Mouse (Mus musculus): Measurements from ENCODE around the gene Rgcc. TPM values are rescaled to one million over a fixed set of nuclear protein-coding genes. Genes with fewer than 3 reads are reported as not detected.

The Rgcc gene
- polyA plus RNA-seq, 1 experiment from 2014 or later = 69.6 TPM

GRCm38 (mm10) chr14:79298314-79298992 lies 3.0 kb downstream of the Rgcc start:
- no peak for ATAC-seq (ENCODE audit: low FRiP score, low read depth)

GRCm38 (mm10) chr14:79296836-79297235 lies 4.6 kb downstream of the Rgcc start:
- H3K9me3 ChIP-seq = no peaks in the 10 kb centered on the region
- H3K4me2 ChIP-seq (replicated peaks) = no peak overlapping the region

More at GRCm38 (mm10) chr14:79298314-79298992, 3.0 kb downstream of the Rgcc start:
- peaks cover 19% of the 10 kb centered on the region for H3K4me1 ChIP-seq
- peak overlapping the region; percentile 9; the same call in 1 of the 2 replicates for H3K4me3 ChIP-seq
- no peak overlapping the region for H3K27ac ChIP-seq
- WGBS = 79% methylated on average over 7 of the region's 7 CpGs
- no peak overlapping the region for H3K9ac ChIP-seq
- no peaks in the 10 kb centered on the region for H3K9me3 ChIP-seq
- H3K36me3 ChIP-seq = no peaks in the 10 kb centered on the region
- peaks cover 27% of the 10 kb centered on the region for H3K27me3 ChIP-seq (replicated peaks)
- H3K4me2 ChIP-seq (replicated peaks) = peak overlapping the region; percentile 98; the same call in 1 of the 2 replicates

GRCm38 (mm10) chr14:79296201-79296600 lies 5.2 kb downstream of the Rgcc start:
- H3K4me3 ChIP-seq = no peak overlapping the region
- H3K9me3 ChIP-seq = no peaks in the 10 kb centered on the region
- peaks cover 23% of the 10 kb centered on the region for H3K27me3 ChIP-seq (replicated peaks)
- no peaks in the 10 kb centered on the region for H3K36me3 ChIP-seq
- peak overlapping the region; percentile 10; the same call in 1 of the 2 replicates for H3K4me2 ChIP-seq (replicated peaks)
- no peak for ATAC-seq (ENCODE audit: low FRiP score, low read depth)
- 86% methylated on average over 7 of the region's 7 CpGs for WGBS
- peaks cover 24% of the 10 kb centered on the region for H3K4me1 ChIP-seq
- H3K27ac ChIP-seq = no peak overlapping the region
- H3K9ac ChIP-seq = no peak overlapping the region

More at GRCm38 (mm10) chr14:79296836-79297235, 4.6 kb downstream of the Rgcc start:
- ATAC-seq (ENCODE audit: low FRiP score, low read depth) = no peak
- H3K27me3 ChIP-seq (replicated peaks) = peaks cover 23% of the 10 kb centered on the region
- no peaks in the 10 kb centered on the region for H3K36me3 ChIP-seq
- WGBS = 55% methylated on average over 5 of the region's 5 CpGs
- no peak overlapping the region for H3K4me3 ChIP-seq
- no peak overlapping the region for H3K9ac ChIP-seq
- H3K4me1 ChIP-seq = peaks cover 25% of the 10 kb centered on the region
- H3K27ac ChIP-seq = no peak overlapping the region

- Histone ChIP-seq H3K4me2 (replicated peaks) (no peak overlapping the region), H3K27me3 (replicated peaks) (peaks cover 18% of the 10 kb centered on the region)
- ATAC-seq (ENCODE audit: low FRiP score, low read depth) = no peak
Measured at GRCm38 (mm10) chr14:79295579-79295978, 5.9 kb downstream of the Rgcc start.

GRCm38 (mm10) chr14:79294950-79295349 lies 6.5 kb downstream of the Rgcc start:
- no peak overlapping the region for H3K27ac ChIP-seq
- H3K4me2 ChIP-seq (replicated peaks) = no peak overlapping the region
- H3K36me3 ChIP-seq = no peaks in the 10 kb centered on the region
- 74% methylated on average over 5 of the region's 5 CpGs for WGBS
- no peak for ATAC-seq (ENCODE audit: low FRiP score, low read depth)
- H3K27me3 ChIP-seq (replicated peaks) = peaks cover 12% of the 10 kb centered on the region; the same call in 1 of the 2 replicates
- H3K4me1 ChIP-seq = peaks cover 25% of the 10 kb centered on the region
- H3K9me3 ChIP-seq = no peaks in the 10 kb centered on the region
- no peak overlapping the region for H3K9ac ChIP-seq
- H3K4me3 ChIP-seq = no peak overlapping the region

More at GRCm38 (mm10) chr14:79295579-79295978, 5.9 kb downstream of the Rgcc start:
- peaks cover 23% of the 10 kb centered on the region for H3K4me1 ChIP-seq
- no peaks in the 10 kb centered on the region for H3K36me3 ChIP-seq
- no peaks in the 10 kb centered on the region for H3K9me3 ChIP-seq
- no peak overlapping the region for H3K4me3 ChIP-seq
- 87% methylated on average over 9 of the region's 9 CpGs for WGBS
- H3K27ac ChIP-seq = no peak overlapping the region
- no peak overlapping the region for H3K9ac ChIP-seq

- H3K27me3 ChIP-seq (replicated peaks) = peaks cover 6% of the 10 kb centered on the region; the same call in 1 of the 2 replicates
- H3K4me2 ChIP-seq (replicated peaks) = no peak overlapping the region
- 81% methylated on average over 8 of the region's 8 CpGs for WGBS
- ATAC-seq (ENCODE audit: low FRiP score, low read depth) = no peak
- H3K27ac ChIP-seq = no peak overlapping the region
- peaks cover 25% of the 10 kb centered on the region for H3K4me1 ChIP-seq
- no peaks in the 10 kb centered on the region for H3K9me3 ChIP-seq
- H3K36me3 ChIP-seq = no peaks in the 10 kb centered on the region
- H3K4me3 ChIP-seq = no peak overlapping the region
- H3K9ac ChIP-seq = no peak overlapping the region
Measured at GRCm38 (mm10) chr14:79294051-79294814, 7.2 kb downstream of the Rgcc start.

- peaks cover 25% of the 10 kb centered on the region for H3K4me1 ChIP-seq
- ATAC-seq (ENCODE audit: low FRiP score, low read depth) = no peak
- no peak overlapping the region for H3K27ac ChIP-seq
- no peaks in the 10 kb centered on the region for H3K9me3 ChIP-seq
- no peak overlapping the region for H3K4me3 ChIP-seq
- no peaks in the 10 kb centered on the region for H3K36me3 ChIP-seq
- H3K4me2 ChIP-seq (replicated peaks) = peak overlapping the region; percentile 14; the same call in 1 of the 2 replicates
- H3K9ac ChIP-seq = no peak overlapping the region
- H3K27me3 ChIP-seq (replicated peaks) = peaks cover 2% of the 10 kb centered on the region; the same call in 1 of the 2 replicates
- WGBS = 37% methylated on average over 12 of the region's 16 CpGs
Measured at GRCm38 (mm10) chr14:79293119-79293780, 8.2 kb downstream of the Rgcc start.

GRCm38 (mm10) chr14:79291629-79292028 lies 9.8 kb downstream of the Rgcc start:
- Histone ChIP-seq H3K36me3 (no peaks in the 10 kb centered on the region), H3K9ac (no peak overlapping the region), H3K27me3 (replicated peaks) (no peaks in the 10 kb centered on the region), H3K27ac (no peak overlapping the region), H3K4me3 (no peak overlapping the region), H3K4me2 (replicated peaks) (no peak overlapping the region), H3K4me1 (peaks cover 22% of the 10 kb centered on the region), H3K9me3 (no peaks in the 10 kb centered on the region)
- no peak for ATAC-seq (ENCODE audit: low FRiP score, low read depth)
- 88% methylated on average over 4 of the region's 4 CpGs for WGBS

GRCm38 (mm10) chr14:79290683-79291425 lies 10.6 kb downstream of the Rgcc start:
- Histone ChIP-seq H3K4me1 (peaks cover 22% of the 10 kb centered on the region), H3K36me3 (no peaks in the 10 kb centered on the region), H3K27ac (no peak overlapping the region), H3K9ac (no peak overlapping the region), H3K9me3 (no peaks in the 10 kb centered on the region), H3K4me2 (replicated peaks) (peak overlapping the region; percentile 40), H3K27me3 (replicated peaks) (no peaks in the 10 kb centered on the region), H3K4me3 (no peak overlapping the region)
- WGBS = 17% methylated on average over 15 of the region's 15 CpGs
- ATAC-seq (ENCODE audit: low FRiP score, low read depth) = 0 out of 2 replicates have a peak, but pooled peaks have one; percentile 31

- H3K9me3 ChIP-seq = no peaks in the 10 kb centered on the region
- no peak overlapping the region for H3K4me3 ChIP-seq
- no peak overlapping the region for H3K4me2 ChIP-seq (replicated peaks)
- 53% methylated on average over 9 of the region's 9 CpGs for WGBS
- H3K9ac ChIP-seq = no peak overlapping the region
- no peak for ATAC-seq (ENCODE audit: low FRiP score, low read depth)
- H3K36me3 ChIP-seq = no peaks in the 10 kb centered on the region
- peaks cover 20% of the 10 kb centered on the region for H3K4me1 ChIP-seq
- H3K27ac ChIP-seq = no peak overlapping the region
- no peaks in the 10 kb centered on the region for H3K27me3 ChIP-seq (replicated peaks)
Measured at GRCm38 (mm10) chr14:79289909-79290308, 11.5 kb downstream of the Rgcc start.

- Histone ChIP-seq H3K27me3 (replicated peaks) (no peaks in the 10 kb centered on the region), H3K27ac (no peak overlapping the region), H3K9me3 (no peaks in the 10 kb centered on the region), H3K4me3 (no peak overlapping the region), H3K4me1 (peaks cover 15% of the 10 kb centered on the region), H3K4me2 (replicated peaks) (no peak overlapping the region), H3K9ac (no peak overlapping the region), H3K36me3 (no peaks in the 10 kb centered on the region)
- 78% methylated on average over 3 of the region's 3 CpGs for WGBS
- ATAC-seq (ENCODE audit: low FRiP score, low read depth) = no peak
Measured at GRCm38 (mm10) chr14:79288280-79288679, 13.2 kb downstream of the Rgcc start.
